Mouse (Mus musculus): ENCODE results near the gene Mxi1. TPM values are rescaled to one million over a fixed set of nuclear protein-coding genes. Genes with fewer than 3 reads are reported as not detected.

Gene Mxi1
- total RNA-seq, 1 experiment from 2014 or later, result 113 TPM

GRCm38 (mm10) chr19:53316963-53317362 lies 6.6 kb downstream of the Mxi1 start:
- ATAC-seq (replicated peaks; ENCODE audit: insufficient number of reproducible peaks, low FRiP score, low TSS enrichment, poor library complexity, severe bottlenecking), result no peak

DNA sequence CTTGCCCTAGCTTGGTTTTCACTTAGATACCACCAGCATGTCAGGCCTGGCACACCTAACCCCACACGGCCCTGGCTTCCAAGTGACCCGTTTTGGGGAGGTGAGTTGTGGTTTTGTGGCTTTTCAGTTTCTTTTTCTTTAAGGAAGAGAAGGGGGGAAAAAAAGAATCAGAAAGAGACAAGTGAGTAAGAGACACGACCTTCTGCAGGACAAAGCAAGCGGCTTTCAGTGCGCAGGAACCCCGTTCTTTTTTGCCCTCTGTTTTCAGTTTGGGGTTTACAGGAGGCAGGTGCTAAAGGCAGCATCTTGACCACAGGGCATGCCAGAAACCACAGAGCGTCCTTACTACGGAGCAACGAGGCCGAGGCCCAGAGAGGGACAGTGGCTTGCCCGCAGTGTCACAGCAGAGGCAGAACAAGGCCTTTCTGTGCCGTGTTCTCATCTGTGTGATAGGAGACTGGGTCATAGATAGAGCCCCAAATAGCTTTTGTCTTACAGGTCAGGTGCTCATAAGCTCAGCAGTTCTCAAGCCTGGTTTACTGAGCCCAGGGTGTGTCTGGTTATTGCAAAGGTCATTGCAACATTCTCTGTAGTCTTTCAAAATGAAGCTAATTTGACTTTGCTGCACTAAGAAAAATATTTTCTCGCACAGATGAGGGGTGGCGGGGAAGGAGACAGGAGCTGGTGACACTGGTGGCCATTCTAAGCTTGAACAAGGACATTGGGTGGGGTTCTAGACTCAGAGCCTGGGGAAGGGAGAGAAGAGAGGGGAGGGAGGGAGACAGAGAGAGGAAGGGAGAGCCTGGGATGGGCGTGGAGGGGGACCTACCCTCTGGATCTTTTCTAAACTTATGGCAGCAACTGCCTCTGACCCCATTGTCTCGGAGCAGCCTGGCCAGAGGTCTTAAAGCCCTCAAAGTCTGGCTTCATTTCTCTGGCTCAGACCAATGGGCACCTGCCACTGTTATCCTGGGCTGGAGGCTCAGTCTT lies 8.1 kb downstream of the Mxi1 start:
- ATAC-seq (replicated peaks; ENCODE audit: insufficient number of reproducible peaks, low FRiP score, low TSS enrichment, poor library complexity, severe bottlenecking), result peak; percentile 65

DNA sequence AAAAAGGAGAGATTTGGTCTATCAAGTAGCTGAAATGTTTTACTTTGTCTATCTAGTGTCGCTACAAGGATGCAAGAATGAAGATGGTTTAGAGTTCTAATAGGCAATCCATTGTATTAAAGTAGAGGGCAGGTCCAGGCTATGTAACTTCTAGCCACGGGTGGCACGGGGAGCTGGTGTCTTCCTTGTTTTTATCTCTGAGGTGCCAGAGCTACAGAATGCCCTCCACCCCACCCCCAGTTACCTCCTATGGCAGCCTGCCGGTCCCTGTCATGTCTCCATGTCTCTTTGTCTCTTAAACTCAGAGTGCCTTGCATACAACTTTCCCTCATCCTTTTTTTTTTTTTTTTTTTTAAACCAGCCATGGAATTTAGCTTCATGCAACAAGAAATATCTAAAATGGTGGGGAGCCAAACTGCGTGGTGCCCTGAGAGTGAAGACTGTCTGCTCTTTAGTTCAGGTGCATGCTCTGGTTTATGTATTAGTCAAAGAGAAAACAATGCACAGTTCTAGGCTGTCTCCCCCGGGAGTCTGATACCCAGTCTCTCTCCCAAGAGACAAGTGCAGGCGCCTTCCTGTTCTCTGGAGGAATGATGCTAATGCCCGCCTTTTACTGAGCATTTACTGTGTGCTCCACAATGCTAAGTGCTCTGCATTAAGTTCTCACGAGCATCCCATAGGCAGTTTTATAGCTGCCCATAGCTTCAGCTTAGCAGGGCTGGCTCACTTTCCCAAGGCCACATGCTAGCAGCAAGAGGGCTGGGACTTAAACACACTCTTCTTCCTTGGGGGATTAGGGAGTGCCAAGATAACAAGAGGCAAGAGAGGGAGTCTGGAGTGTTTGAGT lies 10.2 kb downstream of the Mxi1 start:
- no peak for ATAC-seq (replicated peaks; ENCODE audit: insufficient number of reproducible peaks, low FRiP score, low TSS enrichment, poor library complexity, severe bottlenecking)

- ATAC-seq (replicated peaks; ENCODE audit: insufficient number of reproducible peaks, low FRiP score, low TSS enrichment, poor library complexity, severe bottlenecking), result no peak
Measured at GRCm38 (mm10) chr19:53321273-53321672, 11.0 kb downstream of the Mxi1 start.

DNA sequence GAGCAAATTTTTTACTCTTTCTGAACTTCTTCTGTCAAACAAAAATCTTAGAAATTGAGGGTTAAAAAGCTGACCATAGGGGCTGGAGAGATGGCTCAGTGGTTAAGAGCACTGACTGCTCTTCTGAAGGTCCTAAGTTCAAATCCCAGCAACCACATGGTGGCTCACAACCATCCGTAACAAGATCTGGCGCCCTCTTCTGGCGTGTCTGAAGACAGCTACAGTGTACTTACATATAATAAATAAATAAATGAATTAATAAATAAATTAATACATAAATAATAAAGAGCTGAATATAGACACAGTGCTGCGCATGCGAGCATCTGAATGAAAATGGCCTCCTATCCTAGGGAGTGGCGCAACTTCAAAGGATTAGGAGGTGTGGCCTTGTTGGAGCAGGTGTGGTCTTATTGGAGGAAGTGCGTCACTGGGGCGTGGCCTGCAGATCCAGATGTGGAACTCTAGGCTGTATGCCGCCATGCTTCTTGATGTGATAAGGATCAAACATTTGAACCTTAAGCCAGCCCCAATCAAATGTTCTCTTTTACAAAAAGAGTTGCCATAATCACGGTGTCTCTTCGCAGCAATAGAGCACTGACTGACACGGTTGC lies 12.2 kb downstream of the Mxi1 start:
- ATAC-seq (replicated peaks; ENCODE audit: insufficient number of reproducible peaks, low FRiP score, low TSS enrichment, poor library complexity, severe bottlenecking), result no peak

DNA sequence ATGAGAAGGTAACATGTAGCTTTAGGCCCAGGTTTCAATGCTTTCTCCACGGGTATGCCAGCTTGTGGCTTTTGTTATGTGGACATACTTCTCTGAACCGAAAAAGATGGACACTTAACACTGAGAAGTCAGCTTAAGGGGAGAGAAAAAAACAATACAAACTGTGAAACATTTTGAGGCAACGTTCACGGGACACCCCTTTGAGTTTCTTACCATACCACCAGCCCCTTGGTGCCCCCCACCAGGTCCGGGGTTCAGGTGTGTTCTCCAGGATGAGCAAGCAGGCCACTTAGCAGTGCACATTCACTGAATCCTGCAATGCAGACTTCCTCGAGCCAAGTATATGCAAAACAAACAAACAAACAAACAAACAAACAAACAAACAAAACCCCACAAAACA lies 14.5 kb downstream of the Mxi1 start:
- ATAC-seq (replicated peaks; ENCODE audit: insufficient number of reproducible peaks, low FRiP score, low TSS enrichment, poor library complexity, severe bottlenecking), result no peak

DNA sequence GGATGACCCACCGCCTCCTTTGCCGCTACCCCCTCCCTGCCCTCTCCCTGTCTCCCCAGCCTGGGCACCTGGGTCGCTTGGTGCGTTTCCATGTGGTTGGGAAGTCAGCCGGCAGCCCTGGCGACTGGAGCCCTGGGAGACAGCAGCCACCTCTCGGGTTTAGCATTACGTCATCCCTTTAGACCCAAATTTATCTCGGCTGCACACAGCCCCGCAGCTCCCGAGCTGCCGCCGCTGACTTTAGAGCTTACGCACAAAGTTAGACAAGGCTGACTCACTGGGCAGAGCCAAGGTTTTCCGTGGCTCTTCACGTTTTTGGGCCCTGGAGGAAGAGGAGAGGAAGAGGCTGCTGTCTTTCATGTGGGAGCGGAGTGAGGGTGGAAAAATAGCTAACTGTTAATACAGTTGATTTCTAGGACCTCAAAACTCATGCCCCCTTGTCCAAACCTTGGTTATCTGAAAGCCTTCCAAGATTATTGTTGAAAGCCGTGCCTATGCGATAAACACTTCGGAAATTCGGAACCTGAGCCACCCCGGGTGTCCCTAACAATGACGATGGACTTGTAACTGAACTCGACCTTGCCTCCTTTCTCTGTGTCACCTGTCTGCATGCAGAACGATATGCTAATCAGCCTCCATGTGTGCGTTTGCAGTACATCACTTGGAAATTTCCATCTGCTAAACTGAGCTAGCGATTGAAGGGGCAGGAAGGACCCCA lies 15.4 kb downstream of the Mxi1 start:
- ATAC-seq (replicated peaks; ENCODE audit: insufficient number of reproducible peaks, low FRiP score, low TSS enrichment, poor library complexity, severe bottlenecking), result no peak

GRCm38 (mm10) chr19:53328116-53328515 lies 17.8 kb downstream of the Mxi1 start:
- peak; percentile 34 for ATAC-seq (replicated peaks; ENCODE audit: insufficient number of reproducible peaks, low FRiP score, low TSS enrichment, poor library complexity, severe bottlenecking)

GRCm38 (mm10) chr19:53329221-53329991 lies 19.1 kb downstream of the Mxi1 start:
- peak; percentile 63 for ATAC-seq (replicated peaks; ENCODE audit: insufficient number of reproducible peaks, low FRiP score, low TSS enrichment, poor library complexity, severe bottlenecking)

DNA sequence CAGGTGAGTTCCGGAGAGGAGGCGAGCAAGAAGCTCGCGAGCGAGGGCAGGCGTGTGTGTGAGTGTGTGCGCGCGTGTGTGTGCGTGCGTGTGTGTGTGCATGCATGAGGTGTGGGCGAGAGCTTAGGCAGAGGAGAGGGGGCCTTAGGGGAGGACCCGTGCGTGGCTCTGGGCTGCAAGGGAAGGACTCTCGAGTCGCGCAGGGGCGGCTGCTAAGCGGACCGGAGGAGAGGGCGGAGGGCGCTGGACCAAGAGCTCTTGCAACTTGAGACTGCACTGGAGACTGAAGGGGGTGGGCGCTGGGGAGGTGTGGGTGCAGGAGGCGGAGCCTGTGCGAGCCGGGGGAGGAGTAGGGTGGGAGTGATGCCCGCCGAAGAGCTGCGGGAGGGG lies 19.7 kb downstream of the Mxi1 start:
- ATAC-seq (replicated peaks; ENCODE audit: insufficient number of reproducible peaks, low FRiP score, low TSS enrichment, poor library complexity, severe bottlenecking), result 0 out of 2 replicates have a peak, but pooled peaks have one; percentile 11

GRCm38 (mm10) chr19:53331882-53332500 lies 21.7 kb downstream of the Mxi1 start:
- ATAC-seq (replicated peaks; ENCODE audit: insufficient number of reproducible peaks, low FRiP score, low TSS enrichment, poor library complexity, severe bottlenecking), result no peak

- ATAC-seq (replicated peaks; ENCODE audit: insufficient number of reproducible peaks, low FRiP score, low TSS enrichment, poor library complexity, severe bottlenecking), result no peak
Measured at GRCm38 (mm10) chr19:53333730-53334129, 23.4 kb downstream of the Mxi1 start.

GRCm38 (mm10) chr19:53335241-53335640 lies 24.9 kb downstream of the Mxi1 start:
- no peak for ATAC-seq (replicated peaks; ENCODE audit: insufficient number of reproducible peaks, low FRiP score, low TSS enrichment, poor library complexity, severe bottlenecking)

DNA sequence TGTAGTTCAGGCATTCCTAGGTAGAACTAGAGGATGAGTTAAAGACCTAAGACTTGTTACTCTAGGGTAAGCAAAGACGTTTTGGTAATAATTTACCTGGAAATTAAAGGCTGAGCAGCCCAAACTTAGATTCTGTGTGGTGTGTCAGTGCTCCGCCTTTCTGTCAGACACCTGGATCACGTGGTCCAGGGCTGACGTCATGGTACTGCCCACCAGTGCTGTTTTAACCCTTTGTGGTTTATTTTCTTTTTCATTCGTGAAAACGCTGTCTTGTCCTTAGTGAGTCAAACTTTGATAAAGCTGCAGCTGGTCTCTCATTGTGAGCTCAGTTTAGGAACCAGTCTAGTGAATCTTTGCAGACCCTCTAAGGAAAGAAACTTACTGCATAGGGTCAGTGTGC lies 30.1 kb downstream of the Mxi1 start:
- no peak for ATAC-seq (replicated peaks; ENCODE audit: insufficient number of reproducible peaks, low FRiP score, low TSS enrichment, poor library complexity, severe bottlenecking)

DNA sequence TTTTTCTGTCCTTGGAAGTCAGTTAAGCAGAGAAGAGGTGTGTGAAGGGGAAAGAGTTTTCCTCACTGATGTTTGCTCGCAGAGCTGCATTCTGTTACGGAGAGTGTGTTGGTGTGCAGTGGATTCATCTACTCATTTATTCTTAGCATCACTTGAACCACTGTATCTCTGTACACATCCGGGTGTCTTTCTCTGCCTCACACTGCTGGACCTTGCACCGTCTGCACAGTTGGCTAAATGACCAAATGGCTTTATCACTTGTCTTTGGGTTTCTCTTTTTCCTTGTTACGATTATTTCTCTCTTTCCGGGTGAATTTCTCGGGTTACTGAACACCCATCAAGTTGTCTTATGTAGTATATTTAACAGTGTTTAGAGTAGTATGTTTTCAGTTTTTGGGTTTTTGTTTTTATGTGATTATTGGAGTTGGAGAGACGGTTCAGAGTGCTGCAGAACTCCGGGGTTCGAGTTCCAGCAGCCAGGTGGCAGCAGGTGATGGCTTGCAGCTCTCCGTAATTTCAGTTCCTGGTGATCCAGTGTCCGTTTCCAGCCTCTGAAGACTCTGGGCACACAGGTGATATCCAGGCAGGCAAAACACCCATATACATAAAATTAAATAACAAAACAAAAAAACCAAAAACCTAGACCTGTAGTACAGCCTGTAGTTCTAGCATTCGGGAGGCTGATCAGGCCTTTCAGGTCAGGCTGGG lies 33.0 kb downstream of the Mxi1 start:
- ATAC-seq (replicated peaks; ENCODE audit: insufficient number of reproducible peaks, low FRiP score, low TSS enrichment, poor library complexity, severe bottlenecking), result no peak

DNA sequence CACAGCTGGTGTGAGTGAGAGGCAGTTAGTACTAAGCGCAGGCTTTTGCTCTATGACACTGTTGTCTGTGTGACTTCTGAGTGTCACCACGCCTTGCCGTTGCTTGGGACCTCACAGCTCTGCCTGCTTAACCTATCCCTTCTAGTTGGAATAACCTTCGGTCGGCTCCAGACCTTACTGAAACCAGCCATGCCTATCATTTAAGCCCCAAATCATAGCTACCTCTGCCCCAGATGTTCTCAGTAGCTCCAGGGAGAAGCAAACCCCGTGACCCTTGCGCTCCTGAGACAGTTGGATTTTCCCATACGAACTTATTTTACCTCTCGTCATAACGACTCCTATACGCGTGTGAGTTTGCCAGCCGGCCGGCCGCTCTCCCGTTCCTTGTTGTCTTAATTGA lies 33.7 kb downstream of the Mxi1 start:
- no peak for ATAC-seq (replicated peaks; ENCODE audit: insufficient number of reproducible peaks, low FRiP score, low TSS enrichment, poor library complexity, severe bottlenecking)

DNA sequence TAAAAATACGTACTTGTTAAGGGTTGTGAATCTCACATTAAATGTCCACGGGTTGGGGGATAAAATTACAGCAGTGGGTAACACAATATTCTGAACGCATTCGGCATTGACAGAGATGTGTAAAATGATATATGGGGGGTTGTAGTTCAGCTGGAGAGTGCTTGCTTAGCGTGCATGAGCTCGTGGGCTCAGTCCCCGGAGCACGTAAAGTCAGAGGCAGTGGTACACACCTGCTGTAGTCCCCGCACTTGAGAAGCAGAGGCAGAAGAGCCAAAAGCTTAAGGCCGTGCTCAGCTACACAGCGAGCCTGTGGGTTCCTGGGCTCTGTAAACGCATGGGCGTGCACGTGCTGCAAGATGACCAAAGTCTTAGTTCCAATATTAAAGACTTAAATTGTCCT lies 35.4 kb downstream of the Mxi1 start:
- no peak for ATAC-seq (replicated peaks; ENCODE audit: insufficient number of reproducible peaks, low FRiP score, low TSS enrichment, poor library complexity, severe bottlenecking)

All from monocyte, adult 5-6 weeks (primary cell).